Mouse (Mus musculus): ENCODE data around the gene Htr2b.

Htr2b gene

GRCm38 (mm10) chr1:86111779-86112178 lies at the start of gene Htr2b:
Gene Htr2b, minus strand, starts transcription at chr1:86111970.
- CTCF ChIA-PET, result no interaction called here

- CTCF ChIA-PET, result no interaction called here
Observed at GRCm38 (mm10) chr1:86161061-86161460, 49.3 kb upstream of the Htr2b start.

- CTCF ChIA-PET, result no interaction called here
Observed at GRCm38 (mm10) chr1:86160479-86160878, 48.7 kb upstream of the Htr2b start.

DNA sequence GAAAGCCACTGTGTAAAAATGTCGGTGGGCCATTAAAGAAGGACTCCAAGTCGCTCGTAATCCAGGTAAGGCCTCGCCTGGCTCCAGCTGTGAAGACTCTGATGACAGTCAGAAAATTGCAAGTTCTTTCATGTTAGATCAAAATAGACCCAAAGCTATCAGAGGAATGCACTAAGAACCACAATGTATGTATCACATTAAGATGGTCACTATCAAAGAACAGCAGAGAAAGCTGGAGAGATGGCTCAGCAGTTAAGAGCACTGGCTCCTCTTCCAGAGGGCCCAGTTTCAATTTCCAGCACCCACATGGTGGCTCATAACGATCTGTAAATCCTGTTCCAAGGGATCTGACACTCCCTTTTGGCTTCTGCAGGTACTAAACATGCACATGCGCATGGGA lies 48.3 kb upstream of the Htr2b start:
- CTCF ChIA-PET, result no interaction called here

- CTCF ChIA-PET, result no interaction called here
Observed at GRCm38 (mm10) chr1:86156595-86156994, 44.8 kb upstream of the Htr2b start.

GRCm38 (mm10) chr1:86156075-86156474 lies 44.3 kb upstream of the Htr2b start:
- CTCF ChIA-PET, result no interaction called here

GRCm38 (mm10) chr1:86154824-86155164 lies 43.0 kb upstream of the Htr2b start:
- CTCF ChIA-PET, result no interaction called here

GRCm38 (mm10) chr1:86154133-86154823 lies 42.5 kb upstream of the Htr2b start, which contains the start of gene Armc9:
Gene Armc9, plus strand, starts transcription at chr1:86154780.
- CTCF ChIA-PET, result interaction anchor here (0.6 kb wide), 1 partner anchor 13 kb away, joined by 4 read pairs; no protein-coding TSS in a partner anchor

DNA sequence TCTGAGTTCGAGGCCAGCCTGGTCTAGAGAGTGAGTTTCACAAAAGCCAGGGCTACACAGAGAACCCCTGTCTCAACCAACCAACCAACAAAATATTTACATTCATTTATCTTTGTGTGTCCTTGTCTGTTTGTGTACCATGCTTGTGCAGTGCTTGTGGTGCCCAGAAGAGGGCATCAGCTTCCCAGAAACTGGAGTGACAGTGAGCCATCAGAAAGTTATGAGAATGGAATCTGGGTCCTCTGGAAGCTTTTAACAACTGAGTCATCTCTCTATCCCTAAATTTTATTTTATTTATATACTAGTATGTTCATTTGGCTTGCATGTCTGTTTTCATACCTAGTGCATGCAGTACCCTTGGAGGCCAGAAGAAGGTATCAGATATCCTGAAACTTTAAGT lies 40.8 kb upstream of the Htr2b start:
- CTCF ChIA-PET, result no interaction called here

- CTCF ChIA-PET, result no interaction called here
Observed at GRCm38 (mm10) chr1:86151376-86151775, 39.6 kb upstream of the Htr2b start.

- CTCF ChIA-PET, result no interaction called here
Observed at GRCm38 (mm10) chr1:86150929-86151328, 39.2 kb upstream of the Htr2b start.

- CTCF ChIA-PET, result no interaction called here
Observed at GRCm38 (mm10) chr1:86148161-86148560, 36.4 kb upstream of the Htr2b start.

GRCm38 (mm10) chr1:86147557-86147956 lies 35.8 kb upstream of the Htr2b start:
- CTCF ChIA-PET, result no interaction called here

GRCm38 (mm10) chr1:86146293-86146692 lies 34.5 kb upstream of the Htr2b start:
- CTCF ChIA-PET, result no interaction called here

DNA sequence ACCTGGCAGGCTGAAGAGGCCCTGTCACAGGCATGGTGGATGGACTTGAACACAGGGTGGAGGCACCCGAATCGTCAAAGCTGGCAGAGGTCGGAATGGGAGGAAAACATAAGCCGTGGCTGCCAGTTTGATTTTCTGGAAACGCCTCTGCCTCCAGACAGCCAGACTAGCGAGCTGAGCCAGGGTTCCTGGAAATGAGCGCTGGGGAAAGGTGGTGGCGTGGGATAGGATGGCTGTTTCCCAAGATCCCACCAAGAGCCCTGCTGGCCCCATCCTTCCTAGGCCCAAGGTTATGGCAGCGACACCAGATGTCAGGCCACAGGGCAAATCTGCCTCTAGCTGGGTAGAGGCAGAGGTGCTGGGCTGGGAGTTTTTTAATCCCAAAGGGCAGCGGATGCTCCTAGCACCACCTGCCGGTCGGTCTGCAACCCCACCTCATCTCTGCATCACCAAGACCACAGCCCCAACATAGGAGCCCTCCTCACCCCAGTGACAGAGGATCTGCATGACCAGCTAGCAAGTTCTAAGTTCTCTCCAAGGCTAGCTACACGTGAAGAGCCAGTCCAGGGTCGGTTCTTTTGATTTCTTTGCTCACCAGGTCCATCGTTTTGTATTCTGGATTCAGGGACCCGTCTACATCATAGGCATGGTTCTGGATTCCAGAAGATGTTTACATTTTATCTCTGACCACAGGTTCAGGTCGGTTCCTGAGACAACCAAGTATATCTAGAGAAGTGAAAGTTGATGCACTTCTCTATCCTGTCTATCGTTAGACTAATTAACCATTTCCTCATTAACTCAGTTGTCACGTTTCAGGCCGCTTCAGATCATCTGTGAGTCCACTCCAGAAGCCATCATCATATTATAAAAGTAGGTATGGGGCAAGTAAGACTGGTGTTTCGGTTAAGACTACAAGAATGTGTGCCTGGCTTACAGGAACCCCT lies 32.5 kb upstream of the Htr2b start:
- CTCF ChIA-PET, result no interaction called here

DNA sequence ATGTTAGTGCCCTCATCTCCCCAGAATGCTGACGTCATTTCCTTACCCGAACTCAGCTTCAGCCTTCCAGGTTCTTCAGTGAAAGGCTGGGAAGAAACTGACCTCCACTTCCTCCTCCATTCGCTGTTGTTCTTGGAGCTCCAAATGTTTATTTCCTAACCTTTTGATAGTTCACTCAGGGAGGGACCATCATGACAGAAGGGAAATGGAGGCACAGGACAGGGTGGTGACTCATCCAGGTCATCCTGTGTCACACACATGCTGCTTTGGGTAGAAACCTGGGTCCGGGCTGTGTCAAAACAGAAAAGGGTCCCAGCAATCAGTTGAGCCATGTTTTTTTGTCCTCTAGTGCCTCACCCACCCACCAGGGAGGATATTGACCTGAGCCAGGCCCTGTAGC lies 31.4 kb upstream of the Htr2b start:
- CTCF ChIA-PET, result interaction anchor here (0.5 kb wide), 1 partner anchor 52 kb away, joined by 6 read pairs; no protein-coding TSS in a partner anchor

DNA sequence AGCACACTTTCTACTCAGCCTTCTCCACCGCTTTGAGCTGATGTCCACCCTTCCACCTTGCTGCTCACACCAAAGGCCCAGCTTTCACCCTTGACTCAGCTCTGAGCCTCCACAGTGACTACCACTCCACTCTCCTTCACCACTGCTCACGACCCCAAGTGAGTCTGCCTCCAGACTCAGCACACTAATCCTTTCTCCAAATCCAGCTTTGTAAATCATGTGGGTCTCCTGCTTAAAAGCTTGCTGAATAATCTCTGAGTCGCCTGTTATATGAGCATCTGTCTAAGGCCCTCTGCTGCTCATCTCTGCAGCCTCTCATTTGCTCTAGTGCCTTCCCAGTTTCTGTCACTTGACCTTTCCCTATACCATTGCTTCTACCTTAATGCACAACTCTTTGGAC lies 29.3 kb upstream of the Htr2b start:
- CTCF ChIA-PET, result interaction anchor here (0.6 to 1.0 kb wide), 2 partner anchors 13 to 1356 kb away, joined by 3 to 4 read pairs; no protein-coding TSS in a partner anchor

GRCm38 (mm10) chr1:86135315-86135714 lies 23.5 kb upstream of the Htr2b start:
- CTCF ChIA-PET, result interaction anchor here (0.7 kb wide), 1 partner anchor 17 kb away, joined by 8 read pairs; no protein-coding TSS in a partner anchor

DNA sequence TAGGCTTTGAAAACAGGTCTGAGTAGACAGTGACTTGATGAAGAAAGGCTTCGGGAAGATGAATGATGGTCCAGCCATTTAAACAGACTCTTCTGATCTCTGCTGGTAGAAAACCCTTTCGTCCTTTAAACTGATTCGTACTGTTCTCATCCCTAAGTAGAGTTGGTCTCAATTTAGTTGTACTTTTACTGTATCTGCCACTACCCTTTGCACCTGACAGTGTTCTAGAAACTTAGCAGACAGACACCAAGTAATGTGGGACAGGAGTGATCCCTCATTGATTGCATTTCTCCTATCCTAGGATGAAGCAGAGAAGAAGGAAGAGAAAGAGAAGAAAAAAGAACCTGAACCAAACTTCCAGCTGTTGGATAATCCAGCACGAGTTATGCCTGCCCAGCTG lies 21.6 kb upstream of the Htr2b start, which contains the start of gene Gm21972:
Gene Gm21972, plus strand, starts transcription at position 301 of the 400 bp plus-strand sequence.
- CTCF ChIA-PET, result no interaction called here

DNA sequence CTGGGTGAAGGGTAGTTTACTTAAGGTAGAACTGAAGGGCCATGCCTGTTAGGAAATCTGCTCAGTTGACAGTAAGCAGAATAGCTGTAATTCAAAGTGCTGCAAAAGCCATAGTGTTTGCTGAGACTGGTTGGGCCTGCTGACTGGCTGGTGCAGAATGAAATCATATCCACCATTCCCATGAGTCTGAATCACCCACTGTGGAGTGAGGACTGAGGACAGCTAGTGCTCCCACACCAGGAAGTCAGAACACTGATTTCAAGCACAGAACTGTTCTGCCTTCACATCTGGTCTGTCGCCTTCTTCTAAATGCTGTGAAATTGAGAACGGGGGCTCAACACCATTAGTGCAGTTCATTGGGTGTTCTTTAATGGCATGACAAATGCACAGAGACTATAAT lies 14.3 kb upstream of the Htr2b start:
- CTCF ChIA-PET, result no interaction called here

DNA sequence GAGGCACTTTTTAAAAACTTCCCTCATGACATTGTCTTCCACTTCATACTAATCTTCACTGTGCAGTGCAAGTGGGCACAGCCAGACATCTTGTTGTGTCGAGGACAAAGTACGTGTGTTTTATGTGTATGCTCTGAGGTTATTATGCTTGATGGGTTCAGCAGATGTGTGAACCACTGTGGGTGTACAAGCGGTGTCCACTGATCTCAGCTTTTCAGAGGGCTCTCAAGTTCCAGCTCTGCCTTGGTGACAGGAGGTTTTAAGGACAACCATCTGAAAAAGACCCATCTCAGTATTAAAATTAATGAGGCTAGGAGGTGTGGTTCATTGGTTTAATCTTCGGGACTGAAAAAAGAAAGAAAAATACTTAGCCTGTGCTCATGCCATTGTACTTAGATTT lies 7.8 kb upstream of the Htr2b start:
- CTCF ChIA-PET, result no interaction called here

GRCm38 (mm10) chr1:86114141-86114540 lies 2.4 kb upstream of the Htr2b start:
- CTCF ChIA-PET, result interaction anchor here (0.6 kb wide), 1 partner anchor 213 kb away, joined by 4 read pairs; no protein-coding TSS in a partner anchor

DNA sequence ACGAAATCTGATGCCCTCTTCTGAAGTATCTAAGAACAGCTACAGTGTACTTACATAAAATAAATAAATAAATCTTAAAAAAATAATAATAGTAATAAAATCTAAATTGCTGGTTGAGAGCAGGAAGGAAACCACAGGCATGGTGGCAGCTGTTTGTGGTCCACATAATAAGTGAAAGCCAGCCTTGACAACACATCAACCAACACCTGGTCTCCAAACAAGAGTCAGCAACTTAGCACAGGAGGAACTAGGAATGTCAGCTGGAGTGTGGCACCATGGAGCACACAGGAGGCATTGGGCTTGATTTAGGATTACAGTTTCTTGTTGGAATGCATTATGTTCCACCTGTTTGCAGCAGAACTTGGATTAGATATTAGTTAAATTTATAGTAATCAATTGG lies 6.7 kb downstream of the Htr2b start:
- CTCF ChIA-PET, result no interaction called here
